Mouse (Mus musculus) right cerebral cortex, adult 2 months (tissue): ENCODE measurements around the gene Abracl.

Source experiments
- DNase-seq, 2 experiments: peaks; one replicate each; pipeline ENCODE4 v3.0.0; 2021 to 2022; ENCODE audit warnings: low spot score in 2 of 2

The Abracl gene

DNA sequence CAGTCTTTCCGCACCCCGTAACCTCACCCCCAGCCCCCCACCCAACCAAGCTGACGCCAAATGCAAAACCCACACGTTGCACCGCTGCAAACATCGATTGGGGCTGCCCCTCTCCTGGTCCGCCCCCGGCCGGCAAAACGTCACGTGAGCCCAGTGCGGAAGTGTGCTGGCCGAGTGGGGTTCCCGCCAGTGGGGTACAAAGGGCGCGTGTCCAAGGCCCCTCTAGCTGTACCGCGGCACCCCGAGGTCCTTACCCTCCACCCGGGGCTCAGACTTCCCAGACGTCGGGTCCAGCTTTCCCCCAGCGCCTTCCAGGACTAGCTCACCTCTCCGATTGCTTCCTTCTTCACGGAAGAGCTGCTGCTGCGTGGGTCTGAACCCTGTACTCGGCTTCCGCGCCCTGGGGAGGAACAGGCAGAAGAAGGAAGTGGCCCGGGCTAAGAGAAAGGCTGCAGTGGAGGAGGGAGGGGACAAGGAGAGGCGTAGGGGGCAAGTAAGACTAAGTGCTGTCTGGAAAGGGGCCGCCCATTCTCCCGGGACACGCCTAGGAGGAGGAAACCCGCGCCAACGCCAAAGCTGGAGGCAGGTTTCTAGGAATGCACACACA is at the start of gene Abracl:
TSS of gene Abracl (minus strand) at position 548 of the 607 bp plus-strand sequence.
- peak; percentile 62 to 68 for DNase-seq

DNA sequence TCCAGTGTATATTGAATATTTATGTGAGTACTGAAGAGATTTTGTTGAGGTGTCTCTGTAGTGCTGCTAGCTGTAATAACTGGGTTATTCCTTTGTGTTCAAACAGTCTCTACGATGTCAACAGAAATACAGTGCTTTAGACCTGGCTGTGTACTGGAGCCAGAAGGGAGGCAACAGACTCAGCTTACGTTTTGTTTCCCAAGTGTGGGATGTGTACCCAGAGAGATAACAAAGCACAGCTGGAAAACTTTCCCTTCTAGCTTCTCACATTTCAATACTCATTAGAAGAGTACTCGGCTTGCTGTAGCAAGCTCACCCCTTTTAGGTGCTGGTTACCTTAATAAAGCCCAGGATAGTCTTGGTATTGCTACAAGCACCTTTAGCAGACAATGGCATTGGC is 49.8 kb upstream of the Abracl start:
- DNase-seq: no peak

DNA sequence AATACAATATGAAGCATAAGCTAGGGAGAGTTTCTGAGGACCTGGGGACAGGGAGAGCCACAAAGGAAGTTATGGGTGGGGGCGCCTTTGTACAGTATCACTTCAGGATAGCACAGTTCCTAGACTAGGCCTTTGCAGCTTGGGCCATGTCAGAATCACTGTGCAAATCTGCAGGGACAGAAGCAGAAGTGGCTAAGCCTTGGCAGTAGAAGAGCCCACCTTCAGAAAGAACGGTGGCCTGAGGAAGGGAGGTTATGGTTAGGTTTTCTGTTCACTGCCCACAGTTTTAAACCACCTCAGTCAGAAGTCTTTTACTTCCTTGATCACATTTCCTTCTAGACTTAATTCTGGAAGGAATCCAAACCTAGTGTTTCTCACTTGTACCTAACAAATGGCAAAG is 47.5 kb upstream of the Abracl start:
- no peak for DNase-seq

DNA sequence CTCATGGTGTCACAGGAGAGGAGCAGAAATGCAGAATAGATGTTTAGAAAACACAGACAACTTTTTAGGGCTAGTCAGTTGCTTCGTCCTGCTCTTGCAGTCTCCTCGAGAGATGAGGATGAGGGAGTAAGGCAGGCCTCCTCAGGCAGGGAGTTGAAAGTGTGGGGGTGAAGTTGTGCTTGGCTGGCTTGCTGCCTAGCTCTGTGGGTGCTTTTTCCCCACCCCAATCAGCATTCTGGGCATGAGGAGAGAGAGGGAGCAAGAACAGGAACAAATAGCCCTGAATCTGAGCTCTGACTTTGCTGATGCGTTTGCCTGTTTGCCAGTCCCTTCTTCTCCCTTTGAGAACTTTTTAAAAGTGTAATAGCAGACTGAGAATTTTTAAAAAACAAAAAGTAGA is 47.1 kb upstream of the Abracl start:
- peak; percentile 64 to 68 for DNase-seq

DNA sequence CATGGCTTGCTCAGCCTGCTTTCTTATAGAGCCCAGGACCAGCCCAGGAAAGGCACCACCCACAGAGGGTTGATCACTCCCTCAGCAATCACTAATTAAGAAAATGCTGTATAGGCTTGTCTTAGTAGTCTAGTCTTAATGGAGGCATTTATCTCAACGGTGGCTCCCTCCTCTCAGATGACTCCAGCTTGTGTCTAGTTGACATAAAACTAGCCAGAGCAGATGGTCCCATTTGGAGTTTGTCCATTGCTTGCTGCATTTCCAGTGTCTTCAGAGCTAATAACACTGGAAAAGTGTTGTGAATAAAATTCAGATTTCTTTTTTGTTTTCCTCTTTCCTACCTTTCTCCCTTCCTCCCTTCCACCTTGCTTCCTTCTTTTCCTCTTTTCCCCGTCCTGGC is 46.5 kb upstream of the Abracl start:
- no peak for DNase-seq

DNA sequence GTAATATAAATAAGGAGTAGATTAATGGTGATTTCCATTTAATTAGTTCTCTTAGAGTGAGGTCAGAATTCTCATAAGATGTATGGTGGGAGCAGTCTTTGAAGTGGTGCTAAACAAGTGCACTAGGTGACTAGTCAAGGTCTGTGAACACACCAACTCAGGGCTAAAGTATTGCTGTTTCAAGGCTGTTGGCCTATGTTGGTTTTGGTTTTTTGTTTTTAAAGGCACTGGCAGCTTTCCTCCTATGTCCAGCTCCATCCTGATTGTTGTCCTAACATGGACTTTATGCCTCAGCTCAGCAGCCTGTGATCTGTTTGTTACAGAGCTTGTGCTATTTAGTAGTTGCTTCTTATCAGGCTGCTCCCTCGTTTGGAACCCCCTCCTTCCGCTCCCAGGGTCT is 45.8 kb upstream of the Abracl start:
- no peak for DNase-seq

DNA sequence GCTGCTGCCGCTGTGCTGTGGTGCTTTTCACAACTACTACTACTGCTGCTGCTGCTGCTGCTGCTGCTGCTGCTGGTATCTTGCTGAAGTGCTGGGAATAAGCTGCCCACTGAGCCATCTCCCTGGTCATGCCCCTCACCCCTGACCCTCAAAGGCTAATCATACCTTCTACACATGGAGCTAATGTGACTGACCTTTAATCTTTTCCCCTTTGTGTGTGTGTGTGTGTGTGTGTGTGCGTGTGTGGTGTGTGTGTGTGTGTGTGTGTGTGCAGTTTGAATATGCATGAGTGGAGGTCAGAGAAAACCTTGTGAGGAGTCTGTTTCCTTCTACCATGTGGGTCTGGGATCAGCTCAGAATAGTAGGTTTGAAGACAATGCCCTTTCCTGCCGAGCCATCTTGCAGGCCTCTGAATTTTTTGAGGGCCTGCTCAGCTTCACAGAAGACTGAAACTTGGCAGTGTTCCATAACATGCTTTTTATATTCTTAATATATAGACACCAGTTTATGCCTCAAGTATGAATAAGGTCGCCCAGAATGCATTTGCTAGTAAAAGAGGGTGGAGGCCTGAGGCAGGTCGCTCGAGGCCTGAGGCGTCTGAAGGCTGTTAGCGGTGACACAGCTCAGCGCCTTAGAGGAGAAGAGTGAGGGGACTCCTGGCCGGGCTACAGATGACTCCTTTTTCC is 44.8 kb upstream of the Abracl start:
- DNase-seq: no peak

DNA sequence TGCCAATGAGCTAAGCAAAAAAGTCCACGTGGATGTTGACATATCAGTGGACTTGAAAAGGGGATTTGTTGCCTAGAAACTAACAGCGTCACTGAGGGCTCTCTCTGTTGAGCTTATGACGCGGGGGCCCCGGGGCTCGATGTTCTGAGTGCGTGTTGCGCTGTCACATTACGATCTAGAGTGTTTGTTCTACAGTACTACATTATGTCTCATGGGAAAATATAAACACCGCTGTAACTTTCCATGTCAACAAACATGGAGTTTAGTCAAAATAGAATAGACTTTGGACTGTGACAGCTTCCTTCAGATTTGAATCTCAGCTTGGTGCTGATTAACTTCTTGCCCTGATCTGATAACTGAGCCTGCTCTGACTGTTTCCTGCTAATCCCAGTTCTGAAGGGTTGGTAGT is 42.9 kb upstream of the Abracl start:
- DNase-seq: no peak

DNA sequence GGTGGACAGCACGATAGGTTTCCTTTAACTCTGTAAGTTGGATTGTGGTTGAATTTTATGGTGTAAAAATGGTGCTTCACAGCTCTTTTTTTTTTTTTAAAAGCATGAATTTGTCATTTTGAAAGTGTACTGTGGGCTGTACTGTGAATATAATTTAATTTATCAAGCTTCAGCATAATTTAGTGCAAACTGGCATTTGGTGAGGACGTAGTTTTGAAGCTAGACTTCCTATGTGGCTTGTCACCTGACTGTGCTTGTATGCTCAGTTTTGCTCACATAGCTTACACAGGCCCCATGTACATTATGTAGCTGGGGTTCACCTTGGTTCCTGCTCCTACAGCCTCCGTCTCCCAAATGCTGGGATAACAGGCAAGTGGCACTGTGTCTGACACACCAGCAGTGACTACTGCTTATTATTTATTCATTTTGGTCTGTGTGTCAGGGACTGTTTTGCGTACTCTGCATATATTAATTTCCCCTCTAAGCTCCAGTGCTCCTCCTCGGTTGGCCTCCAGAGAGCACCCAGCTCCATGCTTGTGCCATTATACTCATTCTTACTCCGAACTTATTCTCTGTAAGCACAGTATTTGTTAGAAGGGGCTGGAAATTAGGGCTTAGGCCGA is 41.6 kb upstream of the Abracl start:
- no peak for DNase-seq

DNA sequence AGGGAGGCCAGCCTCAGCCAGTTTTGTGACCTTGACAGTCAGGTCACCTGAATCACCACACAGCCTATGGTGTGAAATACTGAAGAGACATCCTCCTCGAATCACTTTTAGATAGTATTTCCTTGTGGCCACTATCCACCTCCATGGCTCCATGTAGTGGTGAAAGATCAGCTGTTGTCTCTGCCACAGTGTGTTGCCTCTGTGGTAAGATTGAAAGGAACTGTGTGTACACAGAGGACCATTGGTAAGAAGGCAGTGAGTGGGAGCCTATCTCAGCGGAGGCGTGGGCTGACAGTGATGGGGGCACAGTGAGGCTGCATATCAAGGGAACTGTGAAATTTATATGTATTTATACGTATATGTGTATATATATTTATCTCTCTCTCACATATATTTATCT is 38.4 kb upstream of the Abracl start:
- DNase-seq: no peak

DNA sequence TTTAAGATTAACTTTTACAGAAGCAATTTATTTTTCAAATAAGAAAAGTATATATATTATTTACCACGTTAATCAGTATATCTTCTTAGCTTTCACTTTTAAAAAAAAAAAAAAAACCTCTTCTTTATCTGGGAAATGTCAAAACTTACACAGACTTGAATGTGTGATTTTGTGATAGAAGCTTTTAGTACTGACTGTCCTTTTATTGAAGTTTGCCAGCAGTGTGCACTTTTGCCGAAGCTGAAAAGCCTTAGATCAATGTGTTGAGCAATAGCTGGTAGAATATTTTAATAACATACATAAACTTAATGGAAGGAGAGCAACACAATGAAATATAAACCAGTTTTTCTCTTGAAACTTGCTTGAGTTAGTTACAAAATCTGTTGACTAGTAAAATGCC is 37.7 kb upstream of the Abracl start:
- no peak for DNase-seq

DNA sequence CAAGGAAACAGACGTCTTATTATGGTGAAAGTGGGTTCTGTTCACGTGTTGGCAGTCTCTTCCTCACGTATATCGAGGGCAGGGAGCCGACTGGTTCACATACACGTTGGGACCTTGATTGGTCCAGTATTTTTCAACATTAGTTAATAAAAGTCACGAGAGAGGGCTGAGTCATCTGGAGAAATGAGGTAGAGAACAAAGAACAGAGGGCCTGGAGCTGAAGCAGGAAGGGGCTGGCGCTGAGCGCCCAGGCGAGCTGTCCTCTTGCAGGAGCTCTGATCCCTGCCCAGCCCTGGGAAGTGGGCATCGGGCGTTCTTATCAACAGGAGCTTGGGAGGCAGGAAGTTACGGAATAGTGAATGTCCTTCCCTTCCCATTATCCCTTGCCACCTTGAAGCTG is 36.7 kb upstream of the Abracl start:
- DNase-seq: no peak

DNA sequence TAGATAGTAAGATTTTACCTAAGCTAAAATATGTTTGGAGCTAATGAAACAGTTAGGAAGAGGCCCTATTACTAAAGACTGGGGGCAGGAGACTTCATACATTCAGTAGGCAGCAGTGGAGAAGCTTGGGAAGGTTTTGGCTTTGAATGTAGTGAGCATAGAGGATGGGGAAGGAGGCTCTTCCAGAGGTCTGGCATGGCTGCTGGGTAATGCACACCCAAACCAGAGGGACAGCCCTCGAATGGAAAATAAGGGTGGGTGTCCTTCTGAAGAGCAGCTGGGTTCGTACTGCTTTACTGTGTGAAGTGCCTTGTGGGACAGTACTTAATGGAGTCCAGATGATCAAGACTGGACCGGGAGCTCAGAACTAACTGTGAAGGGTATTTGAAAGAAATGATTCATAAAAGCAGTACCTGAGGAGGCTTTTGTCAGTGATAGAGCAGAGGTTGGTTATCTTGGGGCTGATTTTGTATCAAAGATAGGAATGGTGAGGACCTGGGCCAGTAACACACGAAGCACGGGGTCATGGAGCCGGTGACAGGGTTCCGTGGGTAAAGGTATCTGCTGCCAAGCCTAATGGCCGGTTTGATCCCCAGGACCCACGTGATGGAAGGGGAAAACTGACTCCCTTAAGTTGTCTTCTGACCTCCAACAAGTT is 35.7 kb upstream of the Abracl start:
- no peak for DNase-seq

DNA sequence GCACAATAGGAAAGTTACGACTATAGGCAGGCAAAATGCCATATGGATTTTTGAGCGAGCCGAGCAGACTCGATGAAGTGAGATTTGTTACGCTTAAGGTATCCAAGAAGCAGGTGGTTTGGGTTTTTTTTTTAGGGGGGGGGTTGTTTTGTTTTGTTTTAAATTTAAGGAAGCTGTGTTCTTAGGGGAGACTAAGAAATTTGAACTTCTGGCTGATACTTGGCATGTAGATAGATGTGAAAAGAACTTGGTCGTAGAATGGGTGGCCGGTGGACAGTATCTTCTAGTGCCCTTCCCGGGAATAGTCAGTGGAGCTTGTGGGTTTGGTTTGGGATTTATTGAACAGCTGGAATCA is 33.3 kb upstream of the Abracl start:
- no peak for DNase-seq

DNA sequence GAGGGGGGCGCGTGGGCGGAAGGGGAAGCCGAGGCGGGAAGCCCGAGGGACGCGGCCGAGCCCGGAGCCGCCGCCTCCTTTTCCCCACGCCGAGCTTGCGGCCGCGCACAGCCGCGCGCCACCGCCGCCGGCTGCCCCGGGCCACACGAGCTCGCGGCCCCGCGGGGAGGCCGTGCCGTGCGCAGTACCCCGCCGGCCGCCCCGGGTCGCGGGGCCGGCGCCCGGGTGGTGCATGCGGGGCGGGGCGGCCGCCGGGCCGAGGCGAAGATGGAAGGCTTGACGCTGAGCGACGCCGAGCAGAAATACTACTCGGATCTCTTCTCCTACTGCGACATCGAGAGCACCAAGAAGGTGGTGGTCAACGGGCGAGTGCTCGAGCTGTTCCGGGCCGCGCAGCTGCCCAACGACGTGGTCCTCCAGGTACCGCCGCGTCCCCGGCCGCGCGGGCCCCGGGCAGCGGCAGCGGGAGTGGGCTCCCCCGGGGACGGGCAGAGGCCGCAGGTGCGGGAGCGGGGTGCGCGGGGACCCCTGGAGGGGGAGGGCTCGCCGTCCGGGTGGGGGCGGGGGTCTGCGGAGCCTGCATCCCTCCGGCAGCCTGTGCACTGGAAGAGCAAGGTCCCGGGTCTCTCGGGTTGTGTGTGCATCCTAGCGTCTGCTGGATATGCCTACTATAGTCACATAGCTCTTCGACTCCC is 32.8 kb upstream of the Abracl start, which contains the start of gene Reps1:
TSS of gene Reps1 (plus strand) at position 166 of the 695 bp plus-strand sequence.
- peak; percentile 22 to 36 for DNase-seq

DNA sequence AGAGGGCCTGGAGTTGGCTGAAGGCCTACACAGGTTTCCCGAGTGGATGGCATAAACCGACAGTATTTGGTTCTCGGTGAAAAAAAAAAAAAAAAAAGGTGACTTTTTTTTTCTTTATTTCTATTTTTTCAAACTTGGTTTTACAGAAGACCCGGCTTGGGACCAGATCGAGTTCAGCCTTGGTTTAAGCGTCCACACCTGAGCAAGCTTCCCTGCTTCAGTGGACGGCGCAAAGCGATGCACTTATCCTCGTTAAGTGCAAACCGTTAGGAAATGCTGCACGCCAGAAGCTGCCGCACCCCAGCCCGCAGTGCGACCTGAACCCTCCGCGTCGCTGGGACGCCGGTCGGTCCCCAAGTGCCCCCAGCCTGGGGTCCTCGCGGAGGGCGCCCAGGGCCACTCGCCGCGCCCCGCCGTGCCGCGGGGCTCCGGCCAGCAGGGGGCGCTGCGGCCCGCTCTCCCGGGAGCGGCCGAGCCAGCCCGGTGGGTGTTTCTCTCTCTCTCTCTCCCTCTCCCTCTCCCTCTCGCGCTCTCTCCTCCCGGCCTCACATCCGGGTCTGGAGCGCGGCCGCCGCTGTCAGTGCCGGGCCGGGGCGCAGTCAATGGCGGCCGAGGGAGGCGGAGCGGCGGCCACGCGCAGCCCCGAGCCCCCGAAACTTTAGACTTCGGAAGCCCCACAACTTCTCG is 32.1 kb upstream of the Abracl start:
- DNase-seq: peak; percentile 75 to 77

DNA sequence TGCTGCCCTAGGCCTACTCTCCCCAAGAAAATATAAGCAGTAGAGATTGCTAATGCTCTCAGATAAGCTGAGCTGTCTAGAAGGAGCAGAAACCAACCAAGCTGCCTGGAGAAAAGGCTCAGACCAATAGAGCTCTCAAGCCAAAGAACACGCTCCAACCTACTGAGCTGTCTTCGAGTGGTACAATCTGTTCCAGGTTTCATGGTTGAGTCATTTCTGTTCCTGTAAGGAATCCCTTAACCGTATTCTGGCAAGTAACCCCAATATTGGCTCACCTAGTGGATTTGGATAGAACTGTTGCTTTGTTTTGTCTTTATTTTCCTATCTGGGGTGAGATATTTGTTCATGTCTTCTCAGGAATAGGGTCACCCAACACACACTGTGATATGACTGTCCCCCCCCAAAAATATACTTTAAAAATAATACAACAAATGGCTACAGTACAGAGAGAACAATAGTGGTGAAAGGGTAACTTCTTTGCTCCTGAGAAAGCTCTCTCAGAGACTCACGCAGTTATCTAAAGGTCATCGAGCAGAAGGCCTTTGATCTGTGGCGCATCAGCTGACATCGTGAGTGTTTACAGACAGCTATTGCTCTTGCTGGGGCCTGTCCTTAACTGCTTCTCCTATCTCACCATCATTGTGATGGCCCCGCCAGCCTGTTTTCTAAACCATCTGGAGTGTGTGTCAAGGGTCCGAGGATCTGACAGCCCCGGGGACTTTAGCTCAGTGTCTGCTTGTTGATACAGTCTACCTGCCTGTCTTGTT is 24.5 kb upstream of the Abracl start:
- DNase-seq: no peak

DNA sequence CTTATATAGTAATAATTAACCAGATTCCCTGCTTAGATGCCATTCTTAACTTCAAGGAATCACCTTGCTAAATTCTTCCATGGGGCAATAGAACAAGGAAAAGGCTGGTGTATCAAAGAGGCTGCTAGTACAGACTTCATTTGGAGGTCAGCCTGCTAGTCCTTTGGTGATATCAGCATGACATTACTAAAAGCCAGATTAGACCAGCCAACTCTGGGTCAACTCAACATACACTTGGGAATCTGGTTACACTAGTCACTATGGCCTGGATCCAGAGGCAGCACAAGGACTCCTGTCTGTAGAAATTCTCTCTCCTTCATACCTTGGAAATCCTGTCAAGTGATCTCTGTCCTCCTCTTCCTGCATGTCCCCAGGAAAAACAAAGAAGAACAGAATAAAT is 23.3 kb upstream of the Abracl start:
- DNase-seq: no peak

DNA sequence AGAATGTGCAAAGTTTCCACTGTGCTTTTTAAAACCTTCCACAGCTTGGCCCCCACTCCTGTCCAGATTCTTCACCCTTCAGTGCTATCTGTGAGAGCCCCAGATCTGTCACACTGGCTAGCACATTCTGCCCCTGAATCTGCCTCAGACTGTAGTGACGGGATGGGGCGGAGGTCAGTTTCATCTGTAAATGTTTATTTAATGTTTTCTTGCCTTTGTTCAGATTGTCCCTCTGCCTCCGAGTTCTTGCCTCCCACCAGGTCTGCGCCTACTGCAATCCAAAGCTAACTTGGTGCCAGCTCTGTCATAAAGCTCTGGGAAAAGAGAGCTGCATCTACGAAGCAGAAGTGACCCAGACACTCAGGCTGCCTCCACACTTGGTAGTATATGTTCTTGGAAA is 13.8 kb upstream of the Abracl start:
- no peak for DNase-seq

DNA sequence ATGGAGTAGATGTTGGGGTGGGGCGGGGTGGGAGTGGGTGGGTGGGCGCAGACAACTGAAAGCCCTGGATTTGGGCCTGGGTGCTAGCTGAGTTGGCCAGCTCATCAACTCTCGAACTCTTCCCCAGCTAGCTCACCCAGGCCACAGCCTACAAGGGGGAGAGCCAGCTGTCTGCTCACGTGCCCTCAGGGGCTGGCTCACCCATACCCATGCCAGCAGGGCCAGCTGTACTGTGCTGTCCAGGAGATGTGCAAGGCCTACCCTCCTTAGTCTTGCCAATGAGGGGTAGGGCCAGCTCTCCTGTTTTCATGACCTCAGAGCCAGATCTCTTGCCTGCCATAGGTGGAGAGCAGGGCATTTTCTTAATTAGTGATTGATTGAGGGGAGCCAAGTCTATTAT is 11.3 kb upstream of the Abracl start:
- DNase-seq: no peak

DNA sequence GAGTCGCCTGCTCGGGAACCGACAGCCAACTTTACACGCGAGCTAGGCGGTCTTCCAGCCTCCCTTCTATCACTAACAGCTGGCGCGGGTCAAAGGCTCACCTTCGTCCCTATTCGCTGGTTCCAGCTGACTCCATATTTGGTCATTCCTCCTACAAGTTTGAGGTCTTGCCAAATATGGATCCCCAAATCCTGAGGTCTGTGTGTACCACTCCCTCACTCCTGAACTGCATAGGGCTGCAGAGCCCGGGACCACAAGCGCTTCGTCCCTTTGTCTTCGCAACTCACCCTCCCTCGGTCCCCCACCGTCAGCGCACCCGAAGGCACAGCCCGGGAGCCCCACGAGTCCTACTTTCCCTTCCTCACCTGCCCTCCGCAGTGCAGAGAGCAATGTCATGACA is 776 bp downstream of the Abracl start:
- peak; percentile 53 to 54 for DNase-seq
